Mouse (Mus musculus) lung, adult 10 weeks (tissue): Measurements from ENCODE around the gene Pcbd1. TPM values are rescaled to one million over a fixed set of nuclear protein-coding genes. Genes with fewer than 3 reads are reported as not detected.

Source experiments
- polyA plus RNA-seq: library from polyadenylated mRNA; stranded (reverse); fragments of 350-450 nt; fragmentation: Illumina TruSeq; extraction: RNeasy Lipid Tissue Mini Kit (QIAGEN cat#74804); gene quantifications from one replicate; pipeline ENCODE4 v1.2.3, GENCODE M21; 2014; ENCODE audit warnings: low read depth, low replicate concordance; ENCODE audit not compliant: insufficient read depth

Gene Pcbd1
- 16.5 TPM for polyA plus RNA-seq

GRCm38 (mm10) chr10:61089170-61090142 is at the start of gene Pcbd1:
Pcbd1 (plus strand) TSS chr10:61089331.

Other genes starting within 250 kb of the Pcbd1 start
- gene Sgpl1, start 58.4 kb downstream of the Pcbd1 start, polyA plus RNA-seq = 22.7 TPM
- gene Tbata, start 82.6 kb downstream of the Pcbd1 start, polyA plus RNA-seq = 2.2 TPM
- gene Adamts14, start 184.1 kb downstream of the Pcbd1 start, polyA plus RNA-seq = 0.91 TPM
- 2.9 TPM for gene Prf1, start 208.5 kb downstream of the Pcbd1 start, polyA plus RNA-seq